Mouse (Mus musculus): ENCODE measurements at regions not wholly inside any gene's neighbourhood (a gene's known extent, or its start where the extent isn't known, plus 50 kb on each side); places are given as distances from the start of the nearest gene placed in this dataset.
A peak's percentile ranks its signal among the peaks of the same experiment; 100 is the strongest.
"Not testable (repeated sequence)": the region's sequence is repeated elsewhere in the genome, so short reads cannot be mapped to it uniquely, and the experiment has no call there.

DNA sequence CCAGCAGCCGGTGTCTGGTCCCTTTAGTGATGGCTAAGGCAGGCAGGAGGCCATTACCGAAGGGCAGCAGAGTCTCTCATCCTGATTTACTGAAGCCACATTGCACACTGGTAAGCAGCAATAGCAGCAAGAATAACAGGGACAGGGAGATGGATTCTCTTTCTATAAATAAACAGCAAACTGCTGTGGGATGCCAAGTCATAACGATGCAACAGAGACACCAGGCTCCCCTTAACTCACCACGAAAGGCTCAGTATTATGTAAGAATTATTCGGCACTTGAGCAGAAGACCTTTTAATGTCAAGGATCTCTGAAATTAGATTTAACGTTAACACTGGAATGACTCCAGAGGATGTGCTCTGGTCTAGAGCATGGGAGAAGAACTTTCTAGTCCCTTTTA is 202.1 kb downstream of the Ddx10 start:
- no peak for DNase-seq

DNA sequence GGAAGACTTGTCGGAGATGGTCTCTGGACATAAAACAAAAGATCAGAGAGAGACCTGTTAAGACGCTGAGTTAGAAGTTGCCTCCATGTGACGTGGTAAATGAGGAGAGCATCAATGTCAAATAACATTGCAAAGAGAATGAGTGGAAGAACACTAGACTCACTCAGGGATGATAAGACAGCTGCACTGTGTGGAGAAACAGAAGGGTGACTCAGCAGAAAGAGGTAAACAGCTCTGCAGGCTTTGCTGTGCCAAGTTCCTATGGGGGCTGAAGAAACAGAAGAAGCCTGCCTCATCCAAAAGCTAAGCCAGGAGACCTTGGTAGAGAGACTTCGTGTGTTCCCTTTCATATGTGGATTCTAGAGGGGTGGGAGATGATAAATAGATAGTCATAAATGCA is 214.1 kb downstream of the Ddx10 start:
- no peak for DNase-seq

DNA sequence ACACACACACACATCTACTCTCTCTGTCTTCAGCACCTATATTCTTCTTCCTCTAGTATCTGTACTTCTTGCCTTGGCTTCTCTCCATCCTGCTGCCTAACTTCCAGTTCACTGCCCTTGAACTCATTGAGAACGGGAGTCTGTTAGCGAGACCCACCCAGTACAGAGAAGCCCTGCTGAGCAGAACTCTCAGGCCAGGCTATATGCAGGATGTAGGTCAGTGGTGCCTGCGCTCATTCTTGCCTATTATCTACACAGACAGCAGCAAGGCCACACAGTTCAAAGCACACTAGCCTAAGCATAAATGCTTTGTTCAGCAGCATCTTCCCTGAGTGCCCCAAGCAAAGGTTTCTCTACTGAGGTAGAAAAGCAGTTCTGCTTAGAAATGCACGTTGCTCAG is 225.8 kb downstream of the Ddx10 start:
- no peak for DNase-seq

DNA sequence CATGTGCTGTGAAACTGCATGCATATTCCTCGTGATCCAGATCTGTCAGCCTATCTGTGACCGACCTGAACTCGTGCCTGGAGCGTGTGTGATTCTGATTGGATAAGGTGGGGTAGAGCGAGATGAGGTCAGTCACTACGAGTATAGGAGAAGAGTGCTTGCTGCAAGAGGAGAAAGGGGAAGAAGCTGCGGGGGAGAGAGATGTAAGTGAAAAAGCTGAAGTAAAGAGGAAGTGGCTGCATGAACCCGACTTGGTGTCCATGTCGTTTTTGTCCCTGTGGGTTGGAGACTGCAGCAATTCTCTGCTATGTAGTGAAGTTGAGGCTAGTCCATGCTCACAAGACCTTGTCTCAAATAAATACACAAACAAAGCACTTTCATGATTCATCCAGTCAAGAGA is 237.1 kb downstream of the Ddx10 start:
- no peak for DNase-seq

DNA sequence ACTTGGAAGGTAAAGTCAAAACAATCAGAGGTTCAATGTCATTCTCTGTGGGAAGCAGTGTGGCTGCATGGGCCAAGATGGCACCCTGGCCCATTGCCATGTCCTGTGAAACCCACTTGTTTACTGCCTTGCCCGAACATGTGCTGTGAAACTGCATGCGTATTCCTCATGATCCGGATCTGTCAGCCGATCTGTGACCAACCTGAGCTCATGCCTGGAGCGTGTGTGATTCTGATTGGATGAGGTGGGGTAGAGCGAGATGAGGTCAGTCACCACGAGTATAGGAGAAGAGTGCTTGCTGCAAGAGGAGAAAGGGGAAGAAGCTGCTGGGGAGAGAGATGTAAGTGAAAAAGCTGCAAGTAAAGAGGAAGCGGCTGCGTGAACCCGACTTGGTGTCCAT is 240.5 kb downstream of the Ddx10 start:
- no peak for DNase-seq

DNA sequence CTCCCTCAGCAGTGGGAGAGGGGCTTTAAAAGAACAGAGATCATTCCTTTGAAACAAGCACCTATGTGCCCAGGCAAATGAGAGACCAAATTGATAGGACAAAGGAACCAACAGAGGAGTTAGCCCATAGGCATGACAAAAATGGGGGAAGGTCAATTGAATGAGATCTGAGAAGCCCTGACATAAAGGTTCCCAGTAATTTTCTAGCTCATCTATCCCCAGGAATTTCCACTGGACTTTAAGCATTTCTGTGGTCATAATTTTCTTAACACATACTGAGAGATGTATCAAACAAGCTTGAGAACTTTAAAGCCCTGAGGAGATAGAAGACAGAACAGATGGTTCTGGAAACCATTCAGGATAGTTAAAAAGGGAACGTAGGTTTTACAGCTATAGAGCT is 241.8 kb downstream of the Ddx10 start:
- DNase-seq = no peak

DNA sequence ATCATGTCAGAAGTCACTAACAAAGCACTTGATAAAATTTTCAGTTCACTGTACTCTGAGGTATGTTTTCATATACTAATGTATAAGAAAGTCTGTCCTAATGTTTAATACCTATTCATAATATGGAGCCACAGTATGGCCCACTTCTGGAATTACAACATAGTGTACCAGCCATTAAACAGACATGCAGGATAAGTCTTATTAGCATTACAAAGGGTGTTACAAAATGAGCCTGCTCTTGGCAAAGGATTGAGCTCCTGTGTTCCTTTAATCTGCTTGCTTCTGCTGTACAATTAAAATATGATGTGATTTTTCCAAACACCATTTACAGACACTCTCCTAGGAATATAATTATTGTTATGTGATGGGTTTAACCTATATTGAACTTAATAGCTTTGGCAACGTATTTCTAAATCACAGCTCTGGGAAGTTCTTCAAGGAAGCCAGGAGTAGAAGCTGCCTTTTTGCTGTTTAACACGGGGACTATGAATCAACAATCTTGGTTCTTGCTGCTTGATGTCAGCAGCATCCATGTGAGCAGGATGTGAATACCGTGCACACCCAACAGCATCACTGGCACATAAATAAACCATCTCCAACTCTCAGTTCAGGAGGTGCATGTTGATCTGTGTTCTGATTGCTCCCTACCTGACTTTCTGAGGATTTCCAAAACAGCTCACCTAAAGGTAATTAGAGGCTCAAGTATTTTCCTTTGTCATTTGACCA is 243.4 kb downstream of the Ddx10 start:
- no peak for DNase-seq

DNA sequence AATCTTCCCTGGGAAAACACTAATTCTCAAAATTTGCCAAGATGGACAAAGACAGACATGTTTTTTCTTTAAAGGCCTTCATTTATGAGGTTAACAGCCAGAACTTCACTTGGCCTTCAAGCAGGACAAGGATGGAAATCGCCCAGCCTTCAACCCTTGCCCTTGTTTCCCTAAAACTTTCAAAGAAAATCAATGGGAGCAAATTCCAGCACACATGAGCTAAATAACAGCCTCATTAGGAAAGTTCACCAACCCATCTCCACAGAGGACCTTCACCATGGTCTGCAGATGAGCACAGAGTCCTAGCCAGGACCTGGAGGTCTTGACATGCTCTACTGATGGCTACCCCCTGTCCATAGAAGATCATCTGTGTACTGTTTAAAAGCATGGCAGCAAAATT is 271.8 kb downstream of the Ddx10 start:
- no peak for DNase-seq

DNA sequence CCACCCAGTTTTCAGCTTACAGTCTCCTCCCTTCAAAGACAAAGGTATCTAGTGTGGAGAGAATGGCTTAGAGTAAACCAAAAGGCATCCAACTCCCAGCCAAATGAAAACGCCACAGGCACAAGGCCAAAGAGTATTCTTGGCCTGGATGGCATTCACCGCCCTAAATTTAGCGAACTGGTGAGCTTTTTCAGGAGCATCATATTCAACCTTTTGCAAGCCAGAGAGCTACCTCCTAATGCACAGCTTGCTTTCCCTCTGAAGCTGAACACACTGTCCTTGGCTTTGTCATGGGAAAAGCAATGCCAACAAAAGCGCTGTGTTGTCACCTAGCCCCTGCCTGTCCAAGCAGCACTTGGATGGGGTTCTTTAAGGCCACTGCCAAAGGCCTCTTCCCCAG is 282.2 kb downstream of the Ddx10 start:
- no peak for DNase-seq

DNA sequence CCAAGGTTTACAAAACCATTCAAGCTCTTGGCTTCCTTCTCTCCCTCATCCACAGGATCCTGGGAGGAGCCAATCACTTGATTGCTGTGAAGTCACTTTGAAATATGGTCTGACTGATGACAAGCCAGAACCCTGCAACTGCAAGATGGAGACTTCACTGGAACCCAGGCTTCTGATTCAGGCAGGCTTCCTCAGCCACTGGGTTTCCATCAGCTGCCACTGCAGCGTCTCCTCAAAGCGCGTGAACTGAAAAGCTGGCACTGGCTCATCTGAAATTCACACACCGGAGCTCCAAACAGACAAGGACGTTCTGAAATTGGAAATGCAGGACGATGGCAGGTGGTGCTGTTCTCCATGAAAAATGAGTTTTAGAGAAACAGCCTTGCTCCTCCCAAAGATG is 280.1 kb upstream of the AI593442 start:
- no peak for DNase-seq

DNA sequence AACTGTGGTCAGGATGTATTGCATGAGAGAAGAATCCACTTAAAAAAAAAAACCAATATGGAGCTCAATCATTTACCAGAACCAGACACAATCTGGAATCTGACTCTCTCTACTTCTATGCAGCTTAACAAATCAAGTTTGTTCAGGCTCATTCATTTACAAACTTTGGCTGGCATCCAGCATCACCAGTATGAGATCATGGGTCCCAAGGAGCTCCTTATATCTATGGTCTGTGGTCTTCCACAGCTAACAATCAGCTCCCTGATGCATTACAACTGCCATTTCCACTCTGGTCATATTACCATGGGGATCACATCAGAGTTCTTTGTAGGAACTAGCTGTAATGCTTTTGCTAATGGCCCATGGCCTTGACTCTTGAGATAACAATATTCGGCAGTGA is 277.7 kb upstream of the AI593442 start:
- DNase-seq = no peak

DNA sequence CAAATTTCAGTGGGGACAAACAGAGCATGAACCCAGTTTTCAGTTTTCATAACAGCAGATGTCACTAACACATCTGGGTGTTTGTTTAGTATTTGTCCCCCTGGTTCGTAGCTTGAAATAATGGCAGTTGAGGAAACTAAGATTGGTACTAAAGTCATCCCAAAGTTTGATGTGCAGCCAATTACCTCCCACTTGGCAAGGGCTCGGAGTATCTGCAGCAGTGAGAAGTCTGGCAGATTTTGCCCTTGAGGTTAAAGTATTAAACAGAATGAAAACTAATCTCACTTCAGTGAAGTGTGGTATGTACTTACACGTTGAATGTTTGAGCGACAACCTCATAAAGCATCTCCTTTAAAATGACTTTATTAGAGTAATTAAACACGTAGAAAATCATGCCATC is 264.5 kb upstream of the AI593442 start:
- DNase-seq = peak; percentile 20

DNA sequence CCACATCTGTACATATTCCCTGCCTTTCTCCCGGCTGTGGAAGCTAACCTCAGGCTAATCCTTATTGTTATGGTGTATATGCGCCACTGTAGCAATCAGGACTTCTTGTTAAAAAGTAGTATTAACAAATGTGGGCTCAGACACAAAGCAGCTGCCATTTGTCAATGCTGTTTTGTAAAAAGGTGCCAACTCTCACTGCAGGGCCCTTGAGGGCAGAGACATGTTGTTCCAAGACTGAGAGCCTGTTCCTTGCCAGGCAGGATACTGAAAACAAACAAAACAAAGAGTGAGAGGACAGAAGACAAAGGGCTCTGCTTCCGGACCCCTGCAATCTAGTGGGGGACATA is 262.0 kb upstream of the AI593442 start:
- DNase-seq = no peak

DNA sequence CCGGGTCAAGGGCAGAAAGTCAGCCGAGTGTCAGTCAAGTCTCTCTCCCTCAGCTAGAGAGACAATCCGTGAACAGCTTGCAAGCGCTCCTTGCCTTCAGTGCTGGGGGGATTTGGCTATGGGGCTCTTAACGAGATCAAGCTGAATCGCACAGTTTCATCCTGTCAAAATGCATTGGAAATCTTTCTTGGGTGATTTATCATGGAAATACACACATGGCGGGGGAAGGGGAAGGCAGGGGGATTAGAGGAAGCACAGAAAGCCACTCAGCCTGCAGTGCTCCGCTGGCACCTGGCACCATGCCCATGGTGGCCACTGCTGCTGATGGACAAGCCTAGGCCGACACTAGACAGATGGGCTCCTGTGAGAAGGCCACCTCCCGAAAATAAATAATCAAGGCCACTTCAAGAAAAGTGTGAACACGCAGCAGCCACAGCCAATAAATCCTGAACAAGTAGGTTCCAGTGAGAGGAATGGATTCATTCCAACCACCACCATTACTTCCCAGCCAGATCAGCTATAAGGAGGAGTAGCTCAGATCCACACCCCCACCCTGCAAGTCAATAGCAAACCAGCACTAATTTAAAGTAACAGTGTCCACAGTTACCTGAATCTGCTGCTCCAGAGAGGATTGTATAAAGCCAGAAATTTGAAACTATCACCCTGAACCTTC is 261.5 kb upstream of the AI593442 start:
- DNase-seq = no peak

DNA sequence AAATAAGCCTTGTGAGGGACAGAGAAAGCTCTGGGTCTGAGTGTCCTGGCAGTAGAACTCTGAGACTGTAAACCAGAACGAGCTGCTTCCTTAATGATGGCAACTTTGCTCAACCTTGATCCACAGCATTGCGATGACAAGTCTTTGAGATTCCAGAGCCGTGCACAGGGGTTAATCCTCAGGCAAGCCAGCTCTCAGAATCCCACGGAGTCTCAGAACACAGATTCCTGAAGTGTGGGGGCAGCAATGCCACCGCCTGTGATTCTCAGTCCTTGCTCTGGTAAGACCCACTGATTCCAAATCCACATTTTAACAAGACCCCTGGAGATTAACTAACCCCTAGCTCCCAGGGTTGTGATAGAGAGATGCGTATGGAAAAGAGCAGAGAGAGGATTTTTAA is 255.5 kb upstream of the AI593442 start:
- no peak for DNase-seq

DNA sequence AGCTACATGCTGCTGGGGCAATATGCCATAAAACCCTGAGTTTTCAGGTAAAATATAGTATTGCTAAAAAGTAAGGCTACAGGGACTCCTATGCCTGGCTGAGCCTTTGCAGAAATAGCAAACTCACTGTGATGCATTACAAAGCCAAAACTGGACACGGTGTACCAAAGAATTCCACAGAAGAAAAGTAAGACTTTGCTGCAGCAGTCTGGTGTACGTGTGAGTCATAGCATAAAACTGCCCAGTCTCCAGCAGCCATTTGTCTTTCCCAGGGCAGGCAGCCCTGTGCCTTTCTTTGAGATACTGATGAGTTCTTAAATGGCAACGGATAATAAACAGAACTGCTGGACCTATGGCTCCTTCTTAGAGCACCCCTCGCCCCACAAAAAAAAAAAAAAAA is 237.9 kb upstream of the AI593442 start:
- no peak for DNase-seq

DNA sequence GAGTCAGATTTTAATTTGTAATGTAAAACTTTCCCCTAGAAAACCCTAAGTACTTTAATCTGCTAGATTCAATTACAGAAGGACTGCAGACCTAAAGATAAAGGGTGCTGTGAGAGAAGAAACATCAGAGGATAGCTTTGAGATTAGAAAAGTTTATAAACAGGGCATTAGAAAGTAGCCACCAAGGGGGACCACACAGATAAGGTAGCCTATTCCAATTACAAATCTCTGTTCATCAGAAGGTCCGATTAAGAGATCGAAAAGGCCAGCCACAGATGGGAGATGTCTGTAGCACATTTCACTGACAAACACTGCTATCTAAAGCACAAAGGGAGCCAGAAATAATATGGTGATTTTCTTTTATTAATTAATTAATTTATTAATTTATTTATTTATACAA is 209.1 kb upstream of the AI593442 start:
- DNase-seq = not testable (repeated sequence)

DNA sequence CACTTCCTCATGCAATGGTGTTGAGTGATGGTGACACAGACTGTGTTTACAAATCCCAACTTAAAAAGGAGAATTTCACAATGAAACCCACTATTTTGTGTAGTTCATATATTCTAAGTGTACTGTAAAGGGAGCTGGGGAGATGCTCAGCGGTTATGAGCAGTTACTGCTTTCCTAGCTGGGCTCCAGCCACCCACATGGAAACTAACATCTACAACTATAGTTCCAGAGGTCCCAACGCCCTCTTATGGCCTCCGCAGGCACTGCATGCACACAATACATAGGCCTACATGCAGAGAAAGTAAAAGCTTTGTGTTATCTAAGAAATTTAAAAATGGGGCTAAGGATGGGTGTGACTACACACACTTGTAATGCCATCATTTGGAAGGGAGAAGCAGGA is 208.4 kb upstream of the AI593442 start:
- DNase-seq = not testable (repeated sequence)

DNA sequence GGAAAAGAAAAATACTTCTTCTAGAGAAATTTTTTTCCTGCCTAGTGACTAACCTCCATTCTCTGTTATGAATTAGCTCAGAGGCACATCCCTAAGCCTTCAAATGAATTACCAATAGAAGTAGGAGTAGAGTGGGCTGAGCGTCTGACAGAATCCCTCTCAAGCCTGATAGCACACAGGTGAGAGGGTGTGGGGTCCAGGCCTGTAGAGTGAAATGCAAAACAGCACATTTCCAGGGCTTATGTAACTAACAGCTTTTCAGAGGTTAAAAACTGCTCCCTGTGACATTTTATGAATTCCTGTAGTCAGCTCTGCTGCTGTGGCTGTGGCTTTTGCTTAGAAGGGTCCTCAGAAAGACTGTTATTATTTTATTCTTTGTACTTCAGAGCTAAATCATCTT is 187.7 kb upstream of the AI593442 start:
- no peak for DNase-seq

DNA sequence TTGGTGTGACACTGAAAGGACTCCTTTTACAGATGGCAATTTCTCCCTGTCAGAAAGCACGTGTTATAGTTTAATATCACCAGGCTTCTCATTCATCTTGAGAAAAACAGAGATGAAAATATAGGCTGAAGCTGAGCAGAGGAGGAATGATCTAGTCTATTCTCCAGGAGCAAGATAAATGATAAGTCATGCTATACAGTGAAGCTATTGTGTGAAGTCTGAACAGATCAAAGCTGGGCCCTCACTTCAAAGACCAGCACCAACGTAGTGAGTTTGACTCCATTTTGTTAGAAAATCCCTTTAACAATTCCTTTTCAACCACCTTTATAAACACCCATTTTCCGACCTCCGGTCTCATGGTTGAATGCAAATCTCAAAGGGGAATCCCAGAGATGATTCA is 180.7 kb upstream of the AI593442 start:
- DNase-seq = no peak

DNA sequence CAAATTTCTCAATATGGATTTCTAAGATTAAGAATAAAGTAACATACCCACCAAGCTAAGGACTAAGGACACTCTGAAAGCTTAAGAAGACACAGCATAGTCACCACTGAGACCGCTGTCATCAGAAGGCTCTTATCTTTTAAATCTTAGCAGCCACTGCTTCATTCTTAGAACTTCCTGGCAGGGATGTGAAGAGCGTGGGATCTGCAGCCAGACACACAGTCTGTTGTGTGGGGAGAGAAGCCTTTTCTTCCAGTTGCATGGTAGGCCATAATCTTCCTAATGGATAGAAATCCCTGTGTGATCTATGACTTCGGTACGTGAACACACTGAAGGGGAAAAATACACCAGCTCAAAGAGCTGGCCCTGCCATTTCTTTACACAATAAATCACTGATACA is 178.8 kb upstream of the AI593442 start:
- no peak for DNase-seq

DNA sequence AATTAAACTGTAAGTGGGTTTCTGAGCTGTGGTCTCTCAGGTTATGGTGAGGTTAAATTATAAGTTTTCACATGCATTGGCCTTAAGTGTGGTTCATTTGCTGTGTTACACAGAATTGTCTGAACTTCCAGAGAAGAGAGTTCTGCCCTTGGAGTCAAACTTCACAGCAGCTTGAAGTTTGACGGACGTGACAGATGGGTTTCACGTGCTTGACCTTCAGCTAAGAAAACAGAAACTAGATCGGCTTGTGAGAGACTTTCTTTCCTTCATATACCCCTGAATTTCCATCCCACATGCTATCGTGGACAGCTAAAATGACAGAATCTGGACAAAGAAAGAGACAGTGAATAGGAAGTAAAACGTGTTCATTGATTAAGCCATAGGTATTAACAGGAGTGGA is 173.8 kb upstream of the AI593442 start:
- DNase-seq = no peak

DNA sequence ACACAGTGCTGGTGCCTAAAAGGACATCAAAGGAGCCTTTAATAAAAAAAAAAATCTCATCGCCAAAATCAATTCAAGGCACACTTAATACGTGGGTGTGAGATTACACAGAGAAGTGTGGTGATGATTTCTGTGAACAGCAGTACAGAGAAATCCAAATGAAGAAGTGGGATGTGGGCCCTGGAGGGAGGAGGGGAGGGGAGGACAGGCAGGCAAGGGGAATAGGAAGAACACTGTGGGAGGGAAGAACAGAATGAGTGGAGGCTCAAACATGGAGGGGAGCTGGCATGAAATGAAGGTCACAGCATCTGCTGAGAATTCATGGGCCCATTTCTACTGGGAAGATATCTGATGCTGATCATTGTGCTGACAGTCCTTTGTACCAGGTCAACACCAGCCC is 171.0 kb upstream of the AI593442 start:
- DNase-seq = no peak

DNA sequence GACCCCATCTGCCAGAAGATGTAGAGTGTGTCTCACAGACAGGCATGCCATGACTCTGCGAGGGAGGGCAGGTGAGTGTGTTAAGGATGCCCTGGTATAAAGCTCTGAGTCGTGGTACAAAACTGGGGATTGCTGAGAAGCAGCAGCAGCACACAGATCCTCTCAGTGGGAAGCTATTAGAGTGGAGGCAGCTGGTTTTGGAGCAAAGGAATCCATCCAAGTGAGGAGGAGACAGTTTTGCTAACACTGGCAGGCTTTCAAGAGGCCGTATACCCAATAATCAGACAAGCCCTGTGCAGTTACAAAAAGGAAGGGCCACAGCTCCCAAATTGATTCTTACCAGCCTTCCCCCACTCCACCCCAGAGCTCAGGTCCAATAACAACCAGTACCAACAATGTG is 170.4 kb upstream of the AI593442 start:
- DNase-seq = no peak

DNA sequence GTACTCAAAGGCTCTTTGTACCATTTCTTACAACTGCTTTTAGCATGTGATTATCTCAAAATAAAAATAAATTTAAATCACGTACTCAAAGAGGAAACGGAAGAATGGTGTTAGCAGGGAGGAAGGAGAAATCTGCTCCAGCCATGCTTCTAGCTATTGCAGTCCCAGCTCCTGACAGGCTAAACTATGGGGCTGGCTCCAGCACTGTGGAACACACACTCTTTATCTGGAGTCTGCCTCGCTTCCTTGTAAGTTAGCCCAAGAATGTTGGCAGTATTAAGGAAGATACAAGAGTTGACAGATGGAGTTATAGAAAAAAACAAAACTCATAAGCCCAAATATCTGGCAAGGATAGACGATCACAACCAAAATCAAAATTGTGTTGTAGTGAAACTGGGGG is 161.5 kb upstream of the AI593442 start:
- DNase-seq = no peak

Data from kidney, adult 11 months (tissue).